Mouse (Mus musculus) hindbrain, embryonic 14.5 days (tissue): ENCODE data around the gene Prmt7. TPM values are rescaled to one million over a fixed set of nuclear protein-coding genes. Genes with fewer than 3 reads are reported as not detected.

Experiments
- ATAC-seq: fragments of 200-750 bp; cut with Nextera tagmentation; 2 replicates; pipeline ENCODE4 v1.8.0; 2017; ENCODE audit warnings: moderate number of reproducible peaks, mild to moderate bottlenecking, moderate TSS enrichment, moderate library complexity; ENCODE audit not compliant: low FRiP score
- DNase-seq: peaks from one replicate; pipeline ENCODE4 v3.0.0-alpha.2; 2015; ENCODE audit warnings: low spot score
- H3K27ac ChIP-seq: fragments of 300-500 bp; sonication (generic); 2 replicates; pipeline ENCODE4 v1.5.1; 2014; ENCODE audit warnings: mild to moderate bottlenecking, moderate library complexity
- H3K27me3 ChIP-seq: fragments of 300-500 bp; sonication (generic); 2 replicates; pipeline ENCODE4 v1.6.1; 2014; ENCODE audit warnings: mild to moderate bottlenecking, low read length, mixed read lengths; ENCODE audit not compliant: control insufficient read depth, insufficient read depth
- H3K36me3 ChIP-seq: fragments of 300-500 bp; sonication (generic); replicated peaks from 2 replicates; pipeline ENCODE4 v1.6.1; 2014; ENCODE audit not compliant: control insufficient read depth, insufficient read depth
- H3K4me1 ChIP-seq: fragments of 300-500 bp; sonication (generic); replicated peaks from 2 replicates; pipeline ENCODE4 v1.6.1; 2014; ENCODE audit warnings: antibody characterized with exemption, low read length, mixed read lengths; ENCODE audit not compliant: control insufficient read depth, insufficient read depth
- H3K4me2 ChIP-seq: fragments of 300-500 bp; sonication (generic); replicated peaks from 2 replicates; pipeline ENCODE4 v1.6.1; 2014; ENCODE audit warnings: mild to moderate bottlenecking, moderate library complexity
- H3K4me3 ChIP-seq: fragments of 300-500 bp; sonication (generic); replicated peaks from 2 replicates; pipeline ENCODE4 v1.5.1; 2014; ENCODE audit warnings: mild to moderate bottlenecking, low read length
- H3K9ac ChIP-seq: fragments of 300-500 bp; sonication (generic); 2 replicates; pipeline ENCODE4 v1.6.1; 2014
- H3K9me3 ChIP-seq: fragments of 300-500 bp; sonication (generic); 2 replicates; pipeline ENCODE4 v1.6.1; 2016; ENCODE audit warnings: low read length; ENCODE audit not compliant: control insufficient read depth
- WGBS: fragments of 180-500 bp; shearing (Covaris S2); extraction: QIAGEN DNeasy Blood & Tissue Kit; methylation state at CpG from one replicate; pipeline ENCODE4 v1.1.7; 2014; 5-methylcytosine and 5-hydroxymethylcytosine counted together
- polyA plus RNA-seq: library from polyadenylated mRNA; unstranded; fragments of >200 nt; fragmentation: Nextera tagmentation; extraction: Ambion mirVana; gene quantifications from 2 replicates; pipeline ENCODE4 v1.2.1, GENCODE M21; 2014

Prmt7 gene
- polyA plus RNA-seq, 1 experiment from 2014 or later = 57.4 TPM

DNA sequence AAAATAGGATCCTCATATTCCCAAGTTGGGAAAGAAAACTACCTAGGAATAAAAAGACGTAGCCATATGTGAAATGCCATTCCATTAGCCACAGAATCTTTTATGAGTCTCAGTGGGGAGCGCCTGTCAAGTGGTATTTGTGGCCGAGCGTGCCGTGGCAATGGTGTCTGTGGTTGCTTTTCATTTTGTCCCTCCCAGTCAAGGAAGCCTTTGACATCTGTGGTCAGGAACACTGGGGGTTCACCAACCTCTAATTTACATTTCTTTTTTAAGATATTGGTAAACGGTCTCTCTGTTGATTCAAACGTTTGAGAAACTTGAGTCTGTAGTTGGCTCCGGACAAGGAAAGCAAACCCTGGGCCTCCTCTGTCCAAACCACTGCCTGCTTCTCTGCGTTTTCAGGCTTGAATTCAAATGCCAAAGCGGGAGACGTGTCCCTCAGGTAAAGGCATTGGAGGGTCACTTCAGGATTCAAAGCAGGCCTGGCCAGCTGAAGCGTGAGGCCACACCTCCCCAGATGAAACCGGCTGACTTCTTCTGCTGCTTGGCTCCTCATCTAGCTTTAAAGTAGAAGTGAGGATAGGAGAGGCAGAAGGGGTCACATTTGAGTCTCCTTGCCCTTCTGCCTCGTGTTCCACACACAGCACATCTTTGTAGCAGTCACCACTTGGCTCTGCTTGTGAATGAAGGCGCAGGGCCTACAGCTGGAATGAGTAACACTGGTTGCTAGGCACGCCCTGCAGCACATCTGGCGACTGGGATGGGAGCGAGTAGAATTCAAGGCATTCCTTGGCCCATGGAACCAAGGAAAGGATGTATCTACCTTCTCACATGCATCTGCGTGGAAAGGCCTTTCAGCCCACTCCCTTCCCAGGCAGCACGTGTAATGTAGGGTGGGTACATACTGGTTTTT, 82.0 kb downstream of the Prmt7 start:
- Histone ChIP-seq H3K27ac (peak overlapping the region; percentile 38; the same call in 1 of the 2 replicates), H3K4me2 (no peak overlapping the region), H3K36me3 (0 out of 2 replicates have a peak, but pooled peaks cover 5% of the 10 kb centered on the region), H3K4me1 (0 out of 2 replicates have a peak, but pooled peaks cover 4% of the 10 kb centered on the region), H3K27me3 (no peaks in the 10 kb centered on the region), H3K9ac (no peak overlapping the region), H3K9me3 (no peaks in the 10 kb centered on the region), H3K4me3 (no peak overlapping the region)
- ATAC-seq = no peak
- WGBS = 67% methylated on average over 20 of the region's 20 CpGs
- no peak for DNase-seq

GRCm38 (mm10) chr8:106298261-106298660, 87.5 kb downstream of the Prmt7 start:
- no peaks in the 10 kb centered on the region for H3K36me3 ChIP-seq
- H3K9me3 ChIP-seq = no peaks in the 10 kb centered on the region
- 68% methylated on average over 5 of the region's 5 CpGs for WGBS
- DNase-seq (no peak), ATAC-seq (no peak)
- no peak overlapping the region for H3K27ac ChIP-seq
- peaks cover 19% of the 10 kb centered on the region for H3K4me1 ChIP-seq
- no peak overlapping the region for H3K4me3 ChIP-seq
- no peaks in the 10 kb centered on the region for H3K27me3 ChIP-seq
- H3K9ac ChIP-seq = no peak overlapping the region
- H3K4me2 ChIP-seq = no peak overlapping the region

DNA sequence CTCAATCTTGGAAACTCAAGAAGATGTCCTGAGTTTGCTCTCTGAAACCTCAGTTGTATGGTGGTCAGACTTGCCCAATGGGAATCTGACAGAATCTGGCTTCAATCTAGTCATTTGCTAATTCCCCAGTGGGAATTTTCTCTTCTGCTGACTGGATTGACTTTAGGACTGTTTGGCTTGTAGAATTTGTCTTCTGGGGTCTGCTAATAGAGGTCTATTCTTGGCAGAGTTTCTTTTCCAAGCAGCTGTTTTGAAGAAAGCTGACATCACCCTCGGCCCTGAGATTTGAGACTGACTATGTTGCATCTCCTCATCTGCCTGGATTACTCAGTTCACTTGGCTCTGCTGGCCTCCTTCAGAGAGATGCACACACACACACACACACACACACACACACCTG, 88.1 kb downstream of the Prmt7 start:
- H3K36me3 ChIP-seq = no peaks in the 10 kb centered on the region
- H3K4me1 ChIP-seq = peaks cover 19% of the 10 kb centered on the region
- no peaks in the 10 kb centered on the region for H3K27me3 ChIP-seq
- DNase-seq (no peak), ATAC-seq (no peak)
- H3K9ac ChIP-seq = no peak overlapping the region
- H3K4me3 ChIP-seq = no peak overlapping the region
- WGBS = 90% methylated on average over 1 of the region's 1 CpGs
- H3K9me3 ChIP-seq = no peaks in the 10 kb centered on the region
- H3K27ac ChIP-seq = no peak overlapping the region
- no peak overlapping the region for H3K4me2 ChIP-seq

DNA sequence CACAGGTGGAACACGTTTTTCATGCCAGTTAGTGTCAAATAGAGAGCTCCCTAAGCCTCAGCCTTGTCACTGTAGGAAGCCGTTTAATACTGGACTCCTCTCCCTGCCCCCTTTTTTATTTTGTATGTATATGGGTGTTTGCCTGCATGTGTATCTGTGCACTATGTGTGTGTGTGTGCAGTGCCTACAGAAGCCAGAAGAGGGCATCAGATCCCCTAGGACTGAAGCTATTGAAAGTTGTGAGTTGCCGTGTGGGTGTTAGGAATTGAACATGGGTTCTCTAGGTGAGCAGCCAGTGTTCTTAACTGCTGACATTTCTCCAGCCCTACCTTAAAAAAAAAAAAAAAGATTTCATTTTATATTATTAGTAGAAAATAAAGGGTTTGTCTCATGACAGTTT, 89.0 kb downstream of the Prmt7 start:
- 89% methylated on average over 3 of the region's 3 CpGs for WGBS
- H3K27ac ChIP-seq = no peak overlapping the region
- H3K4me1 ChIP-seq = peaks cover 19% of the 10 kb centered on the region

GRCm38 (mm10) chr8:106300739-106301715, 90.3 kb downstream of the Prmt7 start:
- Histone ChIP-seq H3K9me3 (no peaks in the 10 kb centered on the region), H3K9ac (0 out of 2 replicates have a peak overlapping the region, but pooled peaks have one; percentile 20), H3K27ac (peak overlapping the region; percentile 82), H3K36me3 (no peaks in the 10 kb centered on the region), H3K4me2 (peak overlapping the region; percentile 40), H3K4me3 (no peak overlapping the region), H3K27me3 (no peaks in the 10 kb centered on the region), H3K4me1 (peaks cover 19% of the 10 kb centered on the region)
- 31% methylated on average over 9 of the region's 9 CpGs for WGBS
- DNase-seq = peak; percentile 70
- ATAC-seq = peak; percentile 76; the same call in 1 of the 2 replicates

More for the DNA sequence above, 89.0 kb downstream of the Prmt7 start:
- H3K9me3 ChIP-seq = no peaks in the 10 kb centered on the region
- no peak overlapping the region for H3K9ac ChIP-seq
- no peak overlapping the region for H3K4me2 ChIP-seq
- ATAC-seq (no peak), DNase-seq (no peak)
- no peaks in the 10 kb centered on the region for H3K36me3 ChIP-seq
- H3K4me3 ChIP-seq = no peak overlapping the region
- H3K27me3 ChIP-seq = no peaks in the 10 kb centered on the region

Other genes with a start within 250 kb of the Prmt7 start
- 9.3 and 9.4 TPM in 2 replicates for gene Slc12a4, start 244.8 kb upstream of the Prmt7 start, polyA plus RNA-seq
- gene Dpep3, start 231.5 kb upstream of the Prmt7 start, polyA plus RNA-seq = not detected in 2 replicates
- 21.3 and 22.4 TPM in 2 replicates for gene Dus2, start 219.6 kb upstream of the Prmt7 start, polyA plus RNA-seq
- not detected in 2 replicates for gene Dpep2nb, start 205.0 kb upstream of the Prmt7 start, polyA plus RNA-seq
- gene Ddx28, start 199.1 kb upstream of the Prmt7 start, polyA plus RNA-seq = 20.3 and 22.1 TPM in 2 replicates
- gene Nfatc3, start 152.1 kb upstream of the Prmt7 start, polyA plus RNA-seq = 2.5 and 2.6 TPM in 2 replicates
- 0.19 TPM in 1 of 2 replicates, not detected in the other for gene Esrp2, start 74.0 kb upstream of the Prmt7 start, polyA plus RNA-seq
- gene Pla2g15, start 60.5 kb upstream of the Prmt7 start, polyA plus RNA-seq = 7.9 and 9.1 TPM in 2 replicates
- gene Slc7a6, start 42.1 kb upstream of the Prmt7 start, polyA plus RNA-seq = 65.8 and 67.3 TPM in 2 replicates
- 29.2 and 30.2 TPM in 2 replicates for gene Slc7a6os, start within 50 bp of the Prmt7 start, polyA plus RNA-seq
- 46.7 and 47.1 TPM in 2 replicates for gene Smpd3, start 127.1 kb downstream of the Prmt7 start, polyA plus RNA-seq
- gene Zfp90, start 204.4 kb downstream of the Prmt7 start, polyA plus RNA-seq = 40.3 and 41.7 TPM in 2 replicates